Mouse (Mus musculus) liver, embryonic 11.5 days (tissue): ENCODE results near the gene Clip3. TPM values are rescaled to one million over a fixed set of nuclear protein-coding genes. Genes with fewer than 3 reads are reported as not detected.
A peak's percentile ranks its signal among the peaks of the same experiment; 100 is the strongest.

Experiments
- ATAC-seq: fragments of 200-750 bp; cut with Nextera tagmentation; replicated peaks from 2 replicates; pipeline ENCODE4 v1.8.0; 2017; ENCODE audit warnings: moderate number of reproducible peaks, mild to moderate bottlenecking, moderate TSS enrichment, moderate library complexity; ENCODE audit not compliant: low FRiP score
- DNase-seq: peaks from one replicate; pipeline ENCODE4 v3.0.0-alpha.2; 2017; ENCODE audit warnings: low spot score
- H3K27ac ChIP-seq: fragments of 300-500 bp; sonication (generic); 2 replicates; pipeline ENCODE4 v1.5.1; 2014; ENCODE audit warnings: mild to moderate bottlenecking, low read depth, low read length, control low read depth
- H3K27me3 ChIP-seq: fragments of 300-500 bp; sonication (generic); replicated peaks from 2 replicates; pipeline ENCODE4 v1.6.1; 2014; ENCODE audit warnings: low read length, mixed read lengths; ENCODE audit not compliant: control insufficient read depth, insufficient read depth
- H3K36me3 ChIP-seq: fragments of 300-500 bp; sonication (generic); 2 replicates; pipeline ENCODE4 v1.6.1; 2014; ENCODE audit warnings: mild to moderate bottlenecking, low read length, moderate library complexity, mixed read lengths; ENCODE audit not compliant: control insufficient read depth, insufficient read depth
- H3K4me1 ChIP-seq: fragments of 300-500 bp; sonication (generic); replicated peaks from 2 replicates; pipeline ENCODE4 v1.6.1; 2014; ENCODE audit warnings: low read length, mixed read lengths; ENCODE audit not compliant: control insufficient read depth, insufficient read depth
- H3K4me2 ChIP-seq: fragments of 300-500 bp; sonication (generic); 2 replicates; pipeline ENCODE4 v1.6.1; 2014; ENCODE audit warnings: mild to moderate bottlenecking, control low read depth, moderate library complexity
- H3K4me3 ChIP-seq: fragments of 300-500 bp; sonication (generic); 2 replicates; pipeline ENCODE4 v1.5.1; 2014; ENCODE audit warnings: low read depth, low read length, control low read depth
- H3K9ac ChIP-seq: fragments of 300-500 bp; sonication (generic); 2 replicates; pipeline ENCODE4 v1.6.1; 2014; ENCODE audit warnings: low read depth, low read length, control low read depth
- H3K9me3 ChIP-seq: fragments of 300-500 bp; sonication (generic); 2 replicates; pipeline ENCODE4 v1.6.1; 2016; ENCODE audit warnings: low read length, inconsistent platforms, mixed read lengths; ENCODE audit not compliant: control insufficient read depth
- WGBS: fragments of 180-500 bp; shearing (Covaris S2); extraction: QIAGEN DNeasy Blood & Tissue Kit; methylation state at CpG from one replicate; pipeline ENCODE4 v1.1.7; 2014; 5-methylcytosine and 5-hydroxymethylcytosine counted together
- polyA plus RNA-seq: library from polyadenylated mRNA; unstranded; fragments of >200 nt; fragmentation: Nextera tagmentation; extraction: Ambion mirVana; gene quantifications from 2 replicates; pipeline ENCODE4 v1.2.1, GENCODE M21; 2014

Gene Clip3
- polyA plus RNA-seq, 1 experiment from 2014 or later, result 16.3 TPM

DNA sequence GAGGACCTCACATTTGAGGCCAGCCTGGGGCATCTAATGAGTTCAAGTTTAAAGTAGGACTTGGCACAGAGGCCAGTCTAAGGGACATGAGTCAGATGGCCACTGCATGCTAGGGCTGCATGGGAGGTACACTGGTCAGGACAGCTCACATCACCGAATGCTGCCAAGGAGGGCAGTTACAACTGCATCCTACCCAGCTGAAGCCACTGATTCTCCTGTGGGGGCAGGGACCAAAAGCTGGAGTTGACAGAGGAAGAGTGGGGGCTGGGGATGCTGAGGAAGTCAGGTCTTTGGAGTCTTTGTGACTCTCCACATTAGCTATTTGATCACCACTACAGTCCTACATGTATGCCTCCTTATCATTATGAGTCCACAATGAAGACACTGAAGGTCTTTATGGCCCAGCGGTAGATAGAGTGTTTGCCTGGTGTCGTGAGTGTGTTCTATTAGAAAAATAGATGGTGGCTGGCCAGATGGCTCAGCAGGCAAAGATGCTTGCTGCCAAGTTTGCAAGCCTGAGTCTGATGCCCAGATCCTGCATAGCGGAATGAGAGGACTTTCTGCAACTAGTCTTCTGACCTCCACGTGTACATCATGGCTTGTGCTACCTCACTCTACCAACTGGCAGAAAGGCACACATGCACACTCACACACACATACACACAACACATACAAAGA, 48.0 kb downstream of the Clip3 start:
- peaks cover 14% of the 10 kb centered on the region for H3K27me3 ChIP-seq
- WGBS, result 60% methylated on average over 5 of the region's 5 CpGs

DNA sequence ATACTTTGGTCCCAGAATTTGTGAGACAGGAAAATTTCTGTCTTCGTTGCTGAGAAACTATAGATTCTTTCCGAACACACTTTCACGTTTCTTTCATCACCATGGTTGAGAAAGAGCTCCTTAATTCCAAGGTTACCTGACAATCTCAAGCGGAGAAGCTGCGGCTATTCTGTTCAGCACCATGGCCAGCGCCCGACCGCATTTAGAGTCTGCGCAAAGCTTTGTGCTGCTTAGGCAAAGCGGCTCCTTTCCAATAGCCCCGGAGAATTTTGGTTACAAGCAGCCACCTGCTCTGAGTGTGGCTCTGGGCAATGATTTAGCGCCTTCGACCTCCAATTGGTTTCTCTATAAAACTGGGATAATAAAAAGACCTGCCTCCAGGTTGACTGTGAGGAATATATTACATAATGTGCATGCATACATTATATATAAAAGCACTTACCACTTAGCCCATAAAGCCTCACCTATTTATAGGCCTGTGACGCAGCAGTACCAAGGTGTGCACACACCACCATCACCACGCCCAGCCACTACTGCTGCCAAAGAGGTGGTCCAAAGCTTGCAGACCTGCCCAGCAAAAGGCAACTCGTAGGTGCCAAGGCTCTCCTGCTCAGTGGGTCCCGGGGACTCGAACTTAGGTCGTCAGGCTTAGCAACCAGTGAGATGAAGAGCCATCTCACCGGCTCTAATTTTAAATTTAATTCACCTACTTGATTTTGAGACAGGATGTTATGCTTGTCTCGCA, 55.3 kb downstream of the Clip3 start:
- H3K4me1 ChIP-seq, result no peaks in the 10 kb centered on the region
- ATAC-seq (no peak), DNase-seq (peak; percentile 73)
- no peaks in the 10 kb centered on the region for H3K36me3 ChIP-seq
- peaks cover 24% of the 10 kb centered on the region for H3K27me3 ChIP-seq
- no peaks in the 10 kb centered on the region for H3K9me3 ChIP-seq
- no peak overlapping the region for H3K4me2 ChIP-seq
- no peak overlapping the region for H3K9ac ChIP-seq
- WGBS, result 24% methylated on average over 21 of the region's 21 CpGs
- no peak overlapping the region for H3K27ac ChIP-seq
- H3K4me3 ChIP-seq, result no peak overlapping the region

More for the DNA sequence above, 48.0 kb downstream of the Clip3 start:
- ATAC-seq, result no peak
- Histone ChIP-seq H3K27ac (no peak overlapping the region), H3K4me2 (no peak overlapping the region), H3K4me3 (no peak overlapping the region), H3K36me3 (no peaks in the 10 kb centered on the region), H3K4me1 (no peaks in the 10 kb centered on the region), H3K9me3 (no peaks in the 10 kb centered on the region), H3K9ac (no peak overlapping the region)
- DNase-seq, result no peak

DNA sequence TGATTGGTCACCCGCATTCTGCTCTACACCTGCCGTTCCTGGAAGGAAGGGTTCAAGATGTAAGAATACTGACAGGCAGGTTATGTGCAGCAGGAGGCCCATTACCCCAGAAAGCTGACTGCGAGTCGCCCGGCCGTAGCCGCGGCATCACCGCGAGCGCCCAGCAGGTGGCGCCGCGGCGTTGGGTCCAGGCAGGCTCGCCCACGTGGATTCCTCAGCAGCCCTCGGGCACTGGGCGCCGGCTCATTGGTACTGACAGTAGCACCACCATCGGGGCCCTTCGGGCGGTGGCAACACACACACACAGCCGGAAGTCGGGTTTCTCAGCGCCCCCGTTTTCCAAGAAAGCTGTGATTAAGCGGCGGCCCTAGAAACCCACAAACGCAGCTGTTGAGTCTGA, 56.3 kb downstream of the Clip3 start:
- WGBS, result 1% methylated on average over 30 of the region's 30 CpGs
- H3K36me3 ChIP-seq, result no peaks in the 10 kb centered on the region
- peak; percentile 69 for DNase-seq
- peaks cover 24% of the 10 kb centered on the region for H3K27me3 ChIP-seq
- H3K9ac ChIP-seq, result no peak overlapping the region
- H3K9me3 ChIP-seq, result no peaks in the 10 kb centered on the region
- no peak overlapping the region for H3K4me3 ChIP-seq
- no peak overlapping the region for H3K4me2 ChIP-seq
- H3K27ac ChIP-seq, result no peak overlapping the region
- H3K4me1 ChIP-seq, result no peaks in the 10 kb centered on the region
- no peak for ATAC-seq

DNA sequence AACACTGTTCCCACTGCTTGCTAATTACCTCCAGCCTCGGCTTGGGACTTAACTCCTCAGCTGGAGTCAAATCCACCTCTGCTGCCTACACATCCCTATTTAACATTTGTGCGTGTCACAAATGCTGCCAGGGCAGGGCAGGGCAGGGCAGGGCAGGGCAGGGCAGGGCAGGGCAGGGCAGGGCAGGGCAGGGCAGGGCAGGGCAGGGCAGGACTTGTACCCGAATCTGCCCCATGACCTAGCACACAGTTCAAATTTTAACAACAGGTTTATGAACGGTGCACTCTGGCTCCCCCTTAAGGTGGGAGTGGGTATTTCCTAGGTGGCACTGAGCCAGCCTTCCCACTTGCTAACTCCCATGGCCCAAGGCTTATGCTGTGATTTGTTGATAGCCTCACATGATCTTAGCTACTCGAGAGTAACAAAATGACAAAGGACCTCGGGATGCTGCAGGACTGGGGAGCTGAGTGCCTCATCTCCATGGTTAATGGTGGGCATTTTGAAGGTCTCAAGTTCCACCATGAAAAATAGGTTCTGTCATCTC, 61.8 kb downstream of the Clip3 start:
- DNase-seq (peak; percentile 62), ATAC-seq (no peak)
- peak overlapping the region; percentile 62; the same call in 1 of the 2 replicates for H3K27ac ChIP-seq

DNA sequence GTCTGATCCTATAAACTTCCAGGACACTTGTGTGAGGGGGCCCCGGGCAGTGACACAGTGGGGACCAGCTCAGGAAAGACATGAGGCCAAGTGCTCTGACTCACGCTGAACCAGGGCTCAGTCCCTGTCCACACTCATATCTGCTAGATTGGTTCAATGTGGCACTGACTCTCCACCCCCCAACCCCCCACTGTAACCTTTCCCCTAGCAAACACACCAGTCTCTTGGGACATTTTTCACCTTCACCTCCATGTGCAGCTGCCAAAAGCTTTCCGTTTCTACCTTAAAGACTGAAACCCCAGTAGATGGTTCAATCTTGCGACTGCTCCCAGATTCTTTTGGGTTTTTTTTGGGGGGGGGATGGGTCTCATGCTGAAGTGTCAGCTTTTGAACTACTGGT, 62.5 kb downstream of the Clip3 start:
- WGBS, result 65% methylated on average over 4 of the region's 4 CpGs
- Histone ChIP-seq H3K27me3 (peaks cover 4% of the 10 kb centered on the region; the same call in 1 of the 2 replicates), H3K9me3 (no peaks in the 10 kb centered on the region), H3K4me1 (0 out of 2 replicates have a peak, but pooled peaks cover 6% of the 10 kb centered on the region), H3K4me2 (no peak overlapping the region; the same call in 1 of the 2 replicates), H3K4me3 (no peak overlapping the region), H3K36me3 (no peaks in the 10 kb centered on the region), H3K9ac (no peak overlapping the region), H3K27ac (peak overlapping the region; percentile 62; the same call in 1 of the 2 replicates)
- DNase-seq (no peak), ATAC-seq (peak; percentile 37; the same call in 1 of the 2 replicates)

More for the DNA sequence above, 61.8 kb downstream of the Clip3 start:
- Histone ChIP-seq H3K9me3 (no peaks in the 10 kb centered on the region), H3K4me2 (no peak overlapping the region), H3K27me3 (peaks cover 11% of the 10 kb centered on the region), H3K36me3 (no peaks in the 10 kb centered on the region), H3K4me1 (0 out of 2 replicates have a peak, but pooled peaks cover 6% of the 10 kb centered on the region), H3K9ac (no peak overlapping the region), H3K4me3 (no peak overlapping the region)
- WGBS, result 19% methylated on average over 6 of the region's 6 CpGs

Other genes with a start within 250 kb of the Clip3 start
- gene Zfp14, start 240.3 kb upstream of the Clip3 start, polyA plus RNA-seq, result 1.4 and 1.8 TPM in 2 replicates
- gene Zfp82, start 218.8 kb upstream of the Clip3 start, polyA plus RNA-seq, result 3.9 and 4.1 TPM in 2 replicates
- gene Gm26920, start 201.3 kb upstream of the Clip3 start, polyA plus RNA-seq, result 0.32 and 0.43 TPM in 2 replicates
- gene Zfp566, start 201.2 kb upstream of the Clip3 start, polyA plus RNA-seq, result 7.6 and 7.7 TPM in 2 replicates
- gene Zfp260, start 197.0 kb upstream of the Clip3 start, polyA plus RNA-seq, result 48.6 and 54.6 TPM in 2 replicates
- gene Zfp382, start 169.8 kb upstream of the Clip3 start, polyA plus RNA-seq, result 2.8 and 2.9 TPM in 2 replicates
- 7.5 and 8.8 TPM in 2 replicates for gene Zfp146, start 122.0 kb upstream of the Clip3 start, polyA plus RNA-seq
- gene Cox7a1, start 107.6 kb upstream of the Clip3 start, polyA plus RNA-seq, result 4.7 and 5.1 TPM in 2 replicates
- 45.1 and 54.9 TPM in 2 replicates for gene Capns1, start 92.9 kb upstream of the Clip3 start, polyA plus RNA-seq
- 109 and 129 TPM in 2 replicates for gene Polr2i, start 59.8 kb upstream of the Clip3 start, polyA plus RNA-seq
- 124 and 126 TPM in 2 replicates for gene Tbcb, start 59.5 kb upstream of the Clip3 start, polyA plus RNA-seq
- gene Ovol3, start 56.0 kb upstream of the Clip3 start, polyA plus RNA-seq, result not detected in 2 replicates
- not detected in 2 replicates for gene Thap8, start 11.6 kb upstream of the Clip3 start, polyA plus RNA-seq
- 15.3 and 16.0 TPM in 2 replicates for gene Wdr62, start 11.3 kb upstream of the Clip3 start, polyA plus RNA-seq
- 38.7 and 43.4 TPM in 2 replicates for gene Alkbh6, start 17.0 kb downstream of the Clip3 start, polyA plus RNA-seq
- gene Syne4, start 23.1 kb downstream of the Clip3 start, polyA plus RNA-seq, result 25.6 and 28.9 TPM in 2 replicates
- not detected in 2 replicates for gene E130208F15Rik, start 30.0 kb downstream of the Clip3 start, polyA plus RNA-seq
- 13.5 and 14.6 TPM in 2 replicates for gene Sdhaf1, start 32.2 kb downstream of the Clip3 start, polyA plus RNA-seq
- 3.5 TPM in 2 replicates for gene Lrfn3, start 71.0 kb downstream of the Clip3 start, polyA plus RNA-seq
- gene Tyrobp, start 122.0 kb downstream of the Clip3 start, polyA plus RNA-seq, result 60.6 and 61.9 TPM in 2 replicates
- gene Hcst, start 128.1 kb downstream of the Clip3 start, polyA plus RNA-seq, result 2.2 and 2.9 TPM in 2 replicates
- 1.8 and 3.6 TPM in 2 replicates for gene Nfkbid, start 130.0 kb downstream of the Clip3 start, polyA plus RNA-seq
- 18.4 and 19.1 TPM in 2 replicates for gene Aplp1, start 153.8 kb downstream of the Clip3 start, polyA plus RNA-seq
- gene Kirrel2, start 166.0 kb downstream of the Clip3 start, polyA plus RNA-seq, result 0.22 and 0.95 TPM in 2 replicates
- 0.26 and 0.27 TPM in 2 replicates for gene Nphs1, start 166.6 kb downstream of the Clip3 start, polyA plus RNA-seq
- 19.0 and 19.5 TPM in 2 replicates for gene Prodh2, start 201.9 kb downstream of the Clip3 start, polyA plus RNA-seq
- 7.1 and 7.5 TPM in 2 replicates for gene Arhgap33, start 243.3 kb downstream of the Clip3 start, polyA plus RNA-seq